Mouse (Mus musculus): ENCODE results near the gene Tmsb15a.
"Not testable (repeated sequence)": the region's sequence is repeated elsewhere in the genome, so short reads cannot be mapped to it uniquely, and the experiment has no call there.

Tmsb15a gene

DNA sequence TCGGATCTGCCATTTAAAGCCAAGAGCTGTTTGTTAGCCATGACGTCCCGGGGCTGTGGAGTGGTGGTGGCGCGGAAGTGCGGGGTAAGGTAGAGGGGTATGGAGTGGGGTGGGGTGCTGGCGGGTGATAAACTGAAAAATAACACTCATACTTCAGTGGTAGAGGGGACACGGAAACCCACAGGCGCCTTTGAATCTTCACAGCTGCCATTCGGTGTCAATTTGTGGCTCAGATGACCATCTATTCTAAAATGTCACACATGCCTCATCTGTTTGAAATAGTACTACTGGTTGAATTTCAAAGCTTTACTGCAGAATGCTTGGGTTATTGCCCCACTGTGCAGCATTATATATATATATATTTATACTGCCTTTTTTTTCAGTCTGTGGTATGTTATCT lies at the start of gene Tmsb15a:
Gene Tmsb15a, minus strand, starts transcription at position 101 of the 400 bp plus-strand sequence.
- in situ Hi-C loops (cut with MboI; ENCODE audit: low sequenced_read_pairs): no loop called here

- in situ Hi-C loops (cut with MboI; ENCODE audit: low sequenced_read_pairs): no loop called here
Measured at GRCm38 (mm10) chrX:135768565-135768964, 43.5 kb upstream of the Tmsb15a start.

DNA sequence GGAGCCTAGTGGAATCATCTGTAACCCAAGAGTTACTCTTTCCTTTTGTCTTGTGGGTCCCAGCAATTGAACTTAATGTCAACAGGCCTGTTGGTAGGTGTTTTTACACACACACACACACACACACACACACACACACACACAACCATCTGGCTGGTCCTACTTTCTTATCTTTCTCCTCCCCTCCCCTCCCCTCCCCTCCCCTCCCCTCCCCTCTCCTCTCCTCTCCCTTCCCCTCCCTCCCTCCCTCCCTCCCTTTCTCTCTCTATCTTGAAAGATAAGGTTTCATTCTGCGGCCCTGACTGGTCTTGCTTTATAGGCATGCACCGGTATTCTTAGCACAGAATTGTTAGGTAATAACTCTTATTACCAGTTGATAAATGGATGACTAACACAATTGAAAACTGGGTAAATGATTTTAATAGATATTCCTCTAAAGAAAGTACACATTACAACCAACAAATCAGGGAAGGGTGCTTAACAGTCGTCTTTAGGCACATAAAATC lies 43.0 kb upstream of the Tmsb15a start:
- in situ Hi-C loops (cut with MboI; ENCODE audit: low sequenced_read_pairs): no loop called here

DNA sequence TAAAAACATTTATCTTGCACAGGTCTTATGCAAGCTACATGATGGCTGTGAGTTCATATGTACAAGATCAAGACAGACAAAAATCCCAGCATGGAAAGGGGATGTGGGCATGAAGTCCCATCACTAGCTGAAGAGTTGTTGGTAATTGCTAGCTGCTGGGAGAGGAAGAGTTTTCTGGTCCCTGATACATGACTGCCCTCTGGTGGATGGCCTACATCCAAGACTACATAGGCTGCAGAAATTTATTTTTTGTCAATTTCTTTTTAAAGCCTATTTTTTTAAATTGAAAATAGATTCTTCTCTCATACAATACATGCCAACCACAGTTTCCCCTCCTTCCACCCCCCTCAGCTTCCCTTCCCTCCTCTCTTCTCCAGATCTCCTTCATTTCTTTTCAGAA lies 36.6 kb upstream of the Tmsb15a start:
- in situ Hi-C loops (cut with MboI; ENCODE audit: low sequenced_read_pairs): no loop called here

DNA sequence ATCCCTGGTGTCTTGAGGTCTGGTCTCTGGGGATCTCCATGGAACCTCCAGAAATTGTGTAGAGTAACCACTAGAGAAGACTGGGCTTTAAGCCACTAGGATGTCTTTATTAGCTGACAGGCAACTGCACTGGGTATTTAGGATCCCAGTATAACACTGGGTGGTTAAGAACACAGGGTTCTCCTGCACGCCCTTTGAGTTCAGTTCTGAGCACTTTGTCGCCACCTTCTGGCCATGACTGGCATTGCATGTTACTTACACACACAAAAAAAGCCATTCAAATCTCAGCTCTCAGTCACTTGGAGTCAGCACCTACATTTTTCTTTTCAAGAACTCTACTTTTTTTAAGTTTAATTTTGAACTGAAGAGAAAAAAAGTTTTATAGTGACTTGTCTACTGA lies 27.8 kb upstream of the Tmsb15a start:
- in situ Hi-C loops (cut with MboI; ENCODE audit: low sequenced_read_pairs): no loop called here

DNA sequence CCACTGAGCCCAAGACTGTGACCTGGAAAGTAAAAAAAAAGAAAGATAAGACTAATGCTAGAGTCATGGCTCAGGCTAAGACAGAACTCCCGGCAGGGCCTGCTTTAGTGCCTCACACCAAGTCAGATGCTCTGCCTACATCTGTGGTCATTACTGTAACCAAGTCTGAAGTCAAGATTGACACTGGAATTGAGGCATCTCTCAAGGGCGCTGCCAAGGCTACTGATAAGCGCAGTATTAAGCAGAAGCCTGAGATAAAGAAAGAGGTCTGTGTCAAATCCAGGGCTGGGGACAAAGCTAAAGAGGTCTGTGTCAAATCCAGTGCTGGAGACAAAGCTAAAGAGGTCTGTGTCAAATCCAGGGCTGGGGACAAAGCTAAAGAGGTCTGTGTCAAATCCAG lies 20.3 kb upstream of the Tmsb15a start:
- in situ Hi-C loops (cut with MboI; ENCODE audit: low sequenced_read_pairs): not testable (repeated sequence)

GRCm38 (mm10) chrX:135743056-135743355 lies 17.9 kb upstream of the Tmsb15a start:
- in situ Hi-C loops (cut with MboI; ENCODE audit: low sequenced_read_pairs): no loop called here

DNA sequence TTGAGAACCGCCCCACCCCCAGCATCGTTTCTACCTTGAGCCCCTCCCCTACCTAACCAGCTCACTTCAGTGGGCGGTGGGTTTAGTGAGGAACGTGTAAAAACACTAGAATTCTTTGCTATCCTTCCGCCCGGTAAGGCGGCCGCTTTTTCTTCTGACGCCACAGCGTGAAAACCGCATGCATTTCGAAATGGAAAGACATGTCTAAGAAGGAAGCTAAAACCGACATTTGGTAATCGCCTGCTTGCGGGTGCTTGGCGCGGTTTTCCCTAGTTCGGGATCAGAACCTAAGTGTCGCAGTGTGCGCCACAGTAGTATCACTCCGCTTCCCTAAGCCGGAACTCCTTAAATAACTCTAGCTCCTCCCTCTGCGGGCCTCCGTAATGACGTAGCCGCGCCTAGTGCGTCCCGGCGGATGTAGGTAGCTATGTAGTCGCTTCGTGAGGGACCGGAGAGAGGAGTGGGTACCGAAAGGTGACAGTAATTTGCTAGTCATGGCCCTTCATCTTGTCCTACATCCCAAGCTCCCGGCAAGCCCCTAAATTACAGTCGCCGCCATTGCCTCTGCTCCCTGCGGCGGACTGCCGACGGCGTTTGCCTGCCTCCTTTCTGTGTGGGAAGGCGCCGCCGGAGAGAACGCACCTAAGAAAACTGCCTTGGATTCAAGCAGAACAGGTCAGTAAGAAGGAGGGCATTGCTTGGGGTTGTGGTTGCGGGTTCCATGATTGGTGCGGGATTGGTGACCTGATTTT lies 17.4 kb upstream of the Tmsb15a start, which contains the start of the genes Armcx5 and Gprasp1:
Gene Armcx5, plus strand, starts transcription at position 430 of the 752 bp plus-strand sequence.
Gene Gprasp1, plus strand, starts transcription at position 430 of the 752 bp plus-strand sequence.
- in situ Hi-C loops (cut with MboI; ENCODE audit: low sequenced_read_pairs): no loop called here

- in situ Hi-C loops (cut with MboI; ENCODE audit: low sequenced_read_pairs): no loop called here
Measured at GRCm38 (mm10) chrX:135738730-135739520, 13.9 kb upstream of the Tmsb15a start.

DNA sequence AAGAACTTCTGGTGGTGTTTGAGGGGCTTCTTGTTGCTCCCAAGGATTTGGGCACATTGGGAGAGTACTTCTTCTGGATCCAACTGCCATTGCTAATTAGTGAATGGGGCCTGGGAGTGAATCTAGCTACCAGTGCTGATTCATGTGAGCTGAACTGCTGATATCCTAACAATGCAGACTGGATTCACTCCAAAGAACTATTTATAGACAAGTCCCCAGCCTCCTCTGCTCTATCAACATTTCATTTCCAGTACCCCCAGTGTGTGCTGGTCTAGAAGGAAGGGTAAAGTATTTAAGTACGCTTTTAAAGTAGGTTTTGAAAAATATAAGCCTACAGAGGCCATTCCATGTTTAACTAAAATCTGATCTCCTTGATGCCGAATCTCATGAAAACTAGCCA lies 12.2 kb downstream of the Tmsb15a start:
- in situ Hi-C loops (cut with MboI; ENCODE audit: low sequenced_read_pairs): no loop called here

DNA sequence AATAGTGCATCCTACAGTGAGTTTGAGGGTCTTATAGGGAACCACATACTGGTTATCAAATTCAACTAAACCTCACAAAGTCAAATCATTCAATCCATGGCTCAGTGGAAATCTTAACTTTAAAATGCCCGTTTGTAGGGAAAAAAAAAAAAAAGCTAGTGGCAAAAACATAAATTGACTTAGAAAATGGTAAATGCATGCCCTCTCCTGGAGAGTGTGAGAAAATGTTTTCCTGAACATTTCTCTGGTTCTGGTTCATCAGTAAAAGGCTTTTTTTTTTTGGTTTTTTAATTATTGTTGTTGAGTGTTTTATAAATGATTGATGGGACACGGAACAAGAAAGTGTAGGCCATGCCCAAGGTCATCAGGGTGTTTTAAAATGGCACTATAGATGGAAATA lies 20.7 kb downstream of the Tmsb15a start:
- in situ Hi-C loops (cut with MboI; ENCODE audit: low sequenced_read_pairs): no loop called here

DNA sequence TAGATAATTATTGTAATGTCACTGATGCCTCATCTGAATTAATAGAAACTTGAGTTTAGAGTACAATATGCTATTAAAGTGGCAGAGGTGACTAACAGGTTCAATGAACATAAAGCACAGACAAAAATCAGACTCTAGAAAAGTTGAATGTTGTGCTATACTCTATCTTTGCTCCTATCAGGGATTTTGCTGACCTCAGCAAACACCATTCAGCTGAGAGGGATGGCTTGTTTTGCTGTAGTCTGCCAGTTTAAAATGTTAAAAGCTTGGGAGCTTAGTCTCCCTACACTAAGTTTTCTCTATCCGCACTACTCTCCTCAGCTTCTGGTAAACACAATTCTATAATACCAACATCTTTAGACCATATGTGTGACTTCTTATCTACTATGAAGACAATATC lies 21.9 kb downstream of the Tmsb15a start:
- in situ Hi-C loops (cut with MboI; ENCODE audit: low sequenced_read_pairs): no loop called here

GRCm38 (mm10) chrX:135693633-135694032 lies 31.4 kb downstream of the Tmsb15a start, which contains the start of gene Tcp11x2:
TSS of gene Tcp11x2 (minus strand) at chrX:135693790.
- in situ Hi-C loops (cut with MboI; ENCODE audit: low sequenced_read_pairs): no loop called here

DNA sequence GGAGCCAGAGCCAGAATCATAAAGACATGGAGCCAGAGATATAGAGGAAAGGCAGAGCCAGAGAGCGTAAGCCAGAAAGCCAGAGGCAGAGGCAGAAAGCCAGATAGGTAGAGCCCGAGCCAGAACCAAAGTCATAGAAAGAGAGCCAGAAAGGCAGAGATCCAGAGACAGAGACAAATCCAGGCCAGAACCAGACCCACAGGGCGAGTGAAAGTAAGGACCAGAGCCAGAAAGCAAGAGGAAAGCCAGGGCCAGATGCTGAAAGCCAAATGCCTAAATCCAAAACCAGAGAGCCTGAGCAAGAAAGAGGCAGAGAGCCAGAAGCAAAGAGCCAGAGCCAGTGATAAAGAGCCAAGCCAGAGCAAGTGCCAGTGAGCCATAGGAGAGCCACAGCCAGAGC lies 37.3 kb downstream of the Tmsb15a start:
- in situ Hi-C loops (cut with MboI; ENCODE audit: low sequenced_read_pairs): no loop called here

- in situ Hi-C loops (cut with MboI; ENCODE audit: low sequenced_read_pairs): no loop called here
Measured at GRCm38 (mm10) chrX:135681858-135682257, 43.2 kb downstream of the Tmsb15a start.
